Mouse (Mus musculus) kidney, adult 18-20 months (tissue): ENCODE results near the gene Timm13.

Experiments
- DNase-seq: peaks from one replicate; pipeline ENCODE4 v3.0.0; 2021

The Timm13 gene

DNA sequence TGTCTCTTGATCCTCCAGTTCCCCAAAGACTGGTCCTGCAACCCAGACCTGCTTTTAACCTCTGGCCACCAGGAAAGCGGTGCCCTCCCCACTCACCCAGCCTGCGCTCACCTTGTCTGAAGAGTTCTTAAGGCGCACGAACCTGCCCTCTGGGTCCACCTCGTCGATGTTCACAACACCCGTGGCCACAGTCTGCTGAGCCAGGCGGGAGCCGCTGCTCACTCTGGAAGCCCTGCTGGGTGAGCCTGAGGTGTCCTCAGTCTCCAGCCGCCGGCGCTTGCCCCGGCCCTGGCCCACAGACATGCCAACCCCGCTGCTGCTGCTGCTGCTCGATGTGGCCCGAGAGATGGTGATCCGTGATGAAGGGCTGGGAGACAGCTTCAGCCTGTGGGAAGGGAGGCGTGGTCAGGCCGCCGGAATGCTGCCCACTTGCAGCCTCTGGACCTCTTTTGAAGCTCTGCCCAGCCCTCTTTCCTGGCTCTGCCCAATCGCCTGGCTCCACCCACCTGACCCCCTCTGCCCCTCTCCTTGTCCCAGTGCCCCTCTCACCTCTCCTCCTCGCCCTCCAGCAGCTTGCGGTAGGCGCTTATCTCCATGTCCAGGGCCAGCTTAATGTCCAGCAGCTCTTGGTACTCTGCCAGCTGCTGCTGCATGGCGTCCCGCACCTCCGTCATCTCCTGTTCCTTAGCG lies 3.4 kb upstream of the Timm13 start:
- DNase-seq, result no peak

- no peak for DNase-seq
Measured at GRCm38 (mm10) chr10:80903282-80903681, 2.5 kb upstream of the Timm13 start.

GRCm38 (mm10) chr10:80902273-80902940 lies 1.6 kb upstream of the Timm13 start:
- DNase-seq, result no peak

DNA sequence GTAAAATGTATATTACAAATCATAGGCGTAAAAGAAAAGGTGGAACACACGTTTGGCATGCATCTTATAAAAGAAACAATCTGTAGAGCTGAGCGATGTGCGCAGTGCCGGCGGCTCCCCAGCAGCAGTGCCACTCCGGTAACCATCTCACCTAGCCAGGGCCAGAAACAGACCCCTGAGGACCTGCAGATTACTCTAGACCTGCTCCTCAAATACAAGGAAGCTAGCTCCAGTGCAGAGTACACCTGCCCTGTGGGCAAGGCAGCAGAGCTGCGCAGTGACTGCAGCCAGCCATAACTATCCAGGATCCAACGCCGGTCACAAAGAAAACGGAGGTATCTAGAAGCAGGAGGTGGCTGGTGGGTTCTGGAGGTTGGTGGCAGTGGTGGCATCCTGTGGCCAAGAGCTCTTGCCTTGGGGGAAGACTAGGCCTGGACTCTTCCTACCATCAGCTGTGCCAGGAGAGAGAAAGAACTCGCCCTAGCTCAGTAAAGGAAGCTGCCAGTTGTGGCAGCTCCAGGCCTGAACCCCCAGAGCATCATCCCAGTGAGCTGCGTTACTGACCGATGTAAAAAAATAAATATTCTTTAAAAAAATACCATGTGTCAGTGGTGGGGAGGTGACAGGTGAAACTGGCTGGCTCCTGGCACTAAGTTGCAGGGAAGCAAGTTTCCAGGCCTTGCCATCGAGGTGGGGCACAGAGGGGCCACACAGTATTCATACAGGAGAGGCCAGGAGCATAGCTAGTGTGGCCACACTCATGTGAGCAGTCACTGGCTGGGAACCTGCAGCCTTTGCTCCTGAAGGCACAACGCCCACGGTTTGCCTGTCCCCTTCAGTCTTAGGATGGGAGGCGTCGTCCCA lies 872 bp upstream of the Timm13 start:
- DNase-seq, result peak; percentile 28

- DNase-seq, result no peak
Measured at GRCm38 (mm10) chr10:80899591-80900317, 1.0 kb downstream of the Timm13 start.

- no peak for DNase-seq
Measured at GRCm38 (mm10) chr10:80899074-80899473, 1.7 kb downstream of the Timm13 start.

GRCm38 (mm10) chr10:80897861-80898510 lies 2.8 kb downstream of the Timm13 start:
- DNase-seq, result no peak

GRCm38 (mm10) chr10:80896581-80897485 lies 3.9 kb downstream of the Timm13 start:
- no peak for DNase-seq

DNA sequence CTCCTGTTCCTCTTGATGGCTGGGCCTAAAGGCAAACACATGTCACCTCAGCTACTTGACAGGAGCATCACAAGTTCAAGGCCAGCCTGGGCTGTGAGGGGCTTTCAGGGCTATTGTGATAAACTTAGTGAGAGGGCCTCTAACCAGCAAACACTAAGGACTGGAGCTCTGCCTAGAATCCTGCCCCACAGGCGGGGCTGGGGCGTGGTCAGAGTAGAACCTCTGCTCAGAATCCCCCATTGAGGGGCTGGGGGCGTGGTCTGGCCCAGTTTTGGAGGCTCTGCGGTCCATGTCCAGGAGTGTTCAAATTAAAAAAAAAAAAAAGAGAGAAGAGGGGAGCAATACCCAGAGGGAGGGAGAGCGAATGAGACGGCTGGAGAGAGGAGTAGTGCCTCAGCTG lies 5.1 kb downstream of the Timm13 start:
- DNase-seq, result no peak

GRCm38 (mm10) chr10:80895100-80895499 lies 5.7 kb downstream of the Timm13 start:
- no peak for DNase-seq

- peak; percentile 83 for DNase-seq
Measured at GRCm38 (mm10) chr10:80887181-80887580, 13.6 kb downstream of the Timm13 start.

DNA sequence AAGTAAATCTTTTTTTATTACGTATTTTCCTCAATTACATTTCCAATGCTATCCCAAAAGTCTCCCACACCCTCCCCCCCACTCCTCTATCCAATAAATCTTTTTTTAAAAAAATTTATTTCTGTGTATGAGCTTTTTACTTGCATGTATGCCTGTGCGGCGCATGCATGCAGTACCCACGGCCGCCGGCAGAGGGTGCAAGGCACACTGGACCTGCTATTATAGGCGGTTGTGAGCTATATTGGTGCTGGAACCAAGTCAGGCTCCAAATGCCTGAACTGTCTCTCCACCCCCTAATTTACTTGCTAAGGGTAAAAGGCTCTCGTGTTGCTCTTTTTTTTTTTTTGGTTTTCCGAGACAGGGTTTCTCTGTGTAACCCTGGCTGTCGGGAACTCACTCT lies 19.5 kb downstream of the Timm13 start:
- peak; percentile 84 for DNase-seq

GRCm38 (mm10) chr10:80880901-80881300 lies 19.9 kb downstream of the Timm13 start:
- DNase-seq, result no peak

DNA sequence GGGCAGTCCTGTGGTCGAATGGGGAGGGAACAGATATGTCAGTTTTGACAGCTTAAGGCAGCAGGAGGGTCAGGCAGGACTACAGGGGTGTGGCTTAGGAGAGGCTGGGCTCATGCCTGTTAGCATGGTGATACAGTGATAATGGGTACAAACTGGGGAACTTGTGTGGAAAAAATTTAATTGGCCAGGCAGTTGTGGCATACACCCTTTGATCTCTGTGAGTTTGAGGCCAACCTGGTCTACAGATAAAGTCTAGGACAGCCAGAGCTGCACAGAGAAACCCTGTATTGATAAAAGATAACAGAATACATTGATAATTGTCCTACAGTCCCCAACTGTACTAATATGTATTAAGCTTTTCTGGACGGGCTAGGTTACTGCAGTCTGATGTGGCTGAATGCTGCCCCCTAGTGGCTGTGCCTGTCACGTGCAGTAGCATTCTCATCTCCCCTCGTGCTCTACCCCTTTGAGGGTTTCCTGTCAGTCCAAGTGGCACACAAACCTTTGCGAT lies 20.6 kb downstream of the Timm13 start:
- peak; percentile 71 for DNase-seq

GRCm38 (mm10) chr10:80876594-80876993 lies 24.2 kb downstream of the Timm13 start:
- no peak for DNase-seq

- peak; percentile 71 for DNase-seq
Measured at GRCm38 (mm10) chr10:80876028-80876427, 24.7 kb downstream of the Timm13 start.

DNA sequence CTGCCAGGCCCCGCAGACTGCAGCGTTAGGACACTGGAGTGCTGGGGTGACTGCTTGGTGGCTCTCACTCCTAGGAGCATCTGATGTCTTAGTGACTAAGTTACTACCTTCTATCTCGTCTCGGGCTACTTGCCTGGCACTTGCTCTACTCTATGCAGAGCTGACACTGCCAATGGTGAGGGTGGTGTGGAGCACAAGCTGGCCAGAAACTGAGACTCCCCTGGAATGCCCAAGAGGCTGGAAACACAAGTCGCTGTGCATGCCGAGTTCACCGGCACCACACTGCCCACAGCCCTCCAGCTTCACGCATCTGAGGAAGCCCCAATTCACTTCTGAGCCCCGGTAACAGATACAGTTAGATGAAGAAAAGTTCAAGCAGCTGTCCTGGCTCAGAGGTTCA lies 26.7 kb downstream of the Timm13 start:
- no peak for DNase-seq

GRCm38 (mm10) chr10:80871581-80871980 lies 29.2 kb downstream of the Timm13 start, which contains the start of gene Tmprss9:
Tmprss9 (plus strand) TSS chr10:80871848.
- DNase-seq, result peak; percentile 8

GRCm38 (mm10) chr10:80870993-80871392 lies 29.8 kb downstream of the Timm13 start:
- peak; percentile 78 for DNase-seq

- no peak for DNase-seq
Measured at GRCm38 (mm10) chr10:80864446-80864845, 36.3 kb downstream of the Timm13 start.

DNA sequence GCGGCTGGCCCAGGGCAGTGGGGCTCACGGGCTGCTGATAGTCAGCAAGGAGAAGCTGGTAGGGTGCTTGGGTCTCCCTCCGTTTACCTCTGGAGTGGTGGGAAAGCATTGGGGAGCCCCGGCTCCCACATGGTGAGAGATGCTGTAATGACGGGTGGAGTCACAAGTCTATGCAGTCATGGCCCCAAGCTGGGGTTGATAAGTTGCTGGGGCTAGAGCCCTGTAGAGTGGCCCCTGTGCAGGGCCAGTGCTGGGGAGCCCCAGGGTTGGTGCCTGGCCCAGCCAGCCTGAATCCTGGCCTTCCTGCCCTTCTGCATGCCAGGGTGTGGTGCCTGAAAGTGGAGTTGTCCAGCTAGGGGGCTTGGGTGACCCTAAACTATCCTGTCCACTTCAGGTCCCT lies 38.5 kb downstream of the Timm13 start:
- no peak for DNase-seq
